Mouse (Mus musculus) v-Abl transformed pro-B cells (cell line): ENCODE measurements around the gene Cyb5b.
"Not testable (repeated sequence)": the region's sequence is repeated elsewhere in the genome, so short reads cannot be mapped to it uniquely, and the experiment has no call there.

Source experiments
- in situ Hi-C, 2 experiments: fragments of 400-800 bp; cut with MboI; formaldehyde crosslinking; loops; one replicate each; pipeline ENCODE4 v1.15.1; 2025; ENCODE audit not compliant: unreplicated experiment in 2 of 2

Gene Cyb5b

GRCm38 (mm10) chr8:107217230-107217629 is 66.8 kb downstream of the Cyb5b start:
- in situ Hi-C loops = not testable (repeated sequence)

DNA sequence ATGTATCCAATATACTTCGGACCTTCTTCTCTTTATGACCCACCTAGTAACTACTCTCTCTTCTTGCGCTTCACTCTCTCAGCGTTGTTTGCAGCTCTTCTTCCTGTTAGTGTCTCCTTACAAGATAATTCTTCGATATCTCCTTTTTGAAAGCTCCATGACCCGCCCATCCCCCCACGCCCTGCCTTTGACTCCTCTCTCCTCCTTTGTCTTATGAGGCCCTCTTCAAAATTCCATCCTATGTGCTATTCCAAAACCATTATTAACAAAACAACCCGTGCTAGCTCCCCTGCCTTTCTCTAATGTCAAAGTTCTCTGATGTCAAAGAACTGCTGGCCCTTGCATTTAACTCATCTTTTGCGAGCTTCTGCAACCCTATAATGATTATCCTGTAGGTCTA is 67.7 kb downstream of the Cyb5b start:
- in situ Hi-C loops = no loop called here

- in situ Hi-C loops = no loop called here
Measured at GRCm38 (mm10) chr8:107219078-107219477, 68.6 kb downstream of the Cyb5b start.

DNA sequence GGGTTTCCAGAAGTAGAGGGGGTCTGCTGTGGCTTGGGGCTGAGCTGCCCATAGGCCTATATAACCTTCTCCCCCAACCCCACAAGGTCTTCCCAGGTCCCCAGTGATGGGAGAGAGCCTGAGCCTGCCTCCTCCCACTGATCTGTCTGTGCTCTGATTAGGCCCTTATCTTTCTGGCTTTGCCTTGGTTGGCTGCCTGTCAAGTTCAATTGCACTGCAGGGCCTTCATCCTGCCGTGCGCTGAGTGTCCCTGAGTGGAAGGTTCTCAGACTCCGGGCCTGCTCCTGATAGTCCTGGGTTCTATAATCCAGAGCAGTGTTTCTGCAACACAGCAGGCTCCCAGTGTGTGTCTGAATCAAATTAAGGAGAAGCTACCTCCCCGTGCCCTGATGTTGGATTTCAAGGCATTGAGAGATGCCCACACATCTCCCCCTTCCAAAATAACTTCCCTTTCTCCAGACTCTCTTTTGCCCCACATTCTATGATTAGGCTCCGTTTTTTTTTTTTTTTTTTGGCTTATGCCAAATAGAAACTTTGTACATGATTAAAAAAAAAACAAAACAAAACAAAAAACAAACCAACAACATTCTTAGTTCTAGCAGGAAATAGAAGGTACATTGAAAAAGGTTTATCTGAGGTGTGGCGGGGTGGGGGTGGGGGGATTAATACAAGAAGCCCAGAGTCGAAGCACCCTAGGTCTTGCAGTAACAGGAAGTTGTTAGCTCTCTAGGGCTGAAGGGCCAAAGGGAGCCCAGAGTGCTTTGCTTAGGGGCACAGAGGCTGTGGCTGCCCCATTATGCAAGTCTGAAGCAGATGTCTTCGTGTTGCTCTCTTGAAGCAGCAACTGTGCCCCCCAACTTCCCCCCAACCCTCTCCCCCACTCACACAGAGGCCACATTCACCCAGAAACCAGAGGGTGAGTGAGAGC is 71.7 kb downstream of the Cyb5b start:
- in situ Hi-C loops = no loop called here

GRCm38 (mm10) chr8:107226183-107226582 is 75.7 kb downstream of the Cyb5b start:
- in situ Hi-C loops = no loop called here

- in situ Hi-C loops = no loop called here
Measured at GRCm38 (mm10) chr8:107227011-107227626, 76.7 kb downstream of the Cyb5b start.

GRCm38 (mm10) chr8:107233251-107233650 is 82.8 kb downstream of the Cyb5b start:
- in situ Hi-C loops = no loop called here

GRCm38 (mm10) chr8:107233718-107234117 is 83.3 kb downstream of the Cyb5b start:
- in situ Hi-C loops = no loop called here
